Mouse (Mus musculus): ENCODE measurements around the gene Bbs9.
"Not testable (repeated sequence)": the region's sequence is repeated elsewhere in the genome, so short reads cannot be mapped to it uniquely, and the experiment has no call there.

DNA sequence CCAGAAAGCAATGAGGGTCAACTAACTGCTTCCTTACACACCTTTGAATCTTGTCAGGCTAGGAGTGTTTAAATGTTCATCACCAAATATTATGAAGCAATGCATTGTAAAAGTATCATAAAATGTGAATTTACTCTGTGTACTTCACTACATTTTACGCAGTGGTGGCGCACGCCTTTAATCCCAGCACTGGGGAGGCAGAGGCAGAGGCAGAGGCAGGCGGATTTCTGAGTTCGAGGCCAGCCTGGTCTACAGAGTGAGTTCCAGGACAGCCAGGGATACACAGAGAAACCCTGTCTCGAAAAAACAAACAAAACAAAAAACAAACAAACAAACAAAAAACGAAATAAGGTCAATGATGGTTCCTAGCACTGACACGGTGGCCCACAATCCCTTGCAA is 21.5 kb upstream of the Bbs9 start, which contains the start of gene Gm17545:
- TF ChIP-seq CTCF (IDR thresholded peaks at IDR 0.05; ENCODE audit: control insufficient read depth, insufficient read depth, insufficient read length); FOSL1 (IDR thresholded peaks at IDR 0.05; ENCODE audit: insufficient read depth, low read length, poor library complexity, severe bottlenecking); MAX (IDR thresholded peaks at IDR 0.05); MYOD1 (IDR thresholded peaks at IDR 0.05; ENCODE audit: control insufficient read depth, insufficient read length, low read depth); USF1 (IDR thresholded peaks at IDR 0.05; ENCODE audit: low read depth): not testable (repeated sequence)
